Mouse (Mus musculus): ENCODE data around the gene Mettl26. TPM values are rescaled to one million over a fixed set of nuclear protein-coding genes. Genes with fewer than 3 reads are reported as not detected.

Gene Mettl26
- 56.3 TPM for polyA plus RNA-seq (2014; fragmentation: Illumina TruSeq; extraction: RNeasy Lipid Tissue Mini Kit (QIAGEN cat#74804); ENCODE audit: low read depth, low replicate concordance)

DNA sequence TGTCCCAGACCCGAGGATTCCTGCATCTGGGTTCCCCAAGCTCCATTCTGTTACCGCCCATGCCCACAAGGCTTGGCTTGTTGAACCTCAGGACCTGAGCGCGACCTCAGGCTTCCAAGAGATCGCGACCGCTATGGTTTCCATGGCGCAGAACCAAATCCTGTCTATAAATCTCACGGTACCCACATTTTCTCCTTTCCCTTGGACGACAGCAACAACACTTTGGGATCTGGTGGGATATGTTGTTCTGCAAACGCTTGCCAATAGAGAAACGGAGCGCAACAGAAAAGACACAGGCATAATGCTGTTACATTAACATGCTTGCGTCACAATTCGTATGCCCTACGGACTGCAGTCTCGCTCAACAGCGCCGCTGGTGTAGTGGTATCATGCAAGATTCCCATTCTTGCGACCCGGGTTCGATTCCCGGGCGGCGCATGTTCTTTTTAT is at the start of gene Mettl26:
Gene Mettl26, plus strand, starts transcription at position 354 of the 450 bp plus-strand sequence.

DNA sequence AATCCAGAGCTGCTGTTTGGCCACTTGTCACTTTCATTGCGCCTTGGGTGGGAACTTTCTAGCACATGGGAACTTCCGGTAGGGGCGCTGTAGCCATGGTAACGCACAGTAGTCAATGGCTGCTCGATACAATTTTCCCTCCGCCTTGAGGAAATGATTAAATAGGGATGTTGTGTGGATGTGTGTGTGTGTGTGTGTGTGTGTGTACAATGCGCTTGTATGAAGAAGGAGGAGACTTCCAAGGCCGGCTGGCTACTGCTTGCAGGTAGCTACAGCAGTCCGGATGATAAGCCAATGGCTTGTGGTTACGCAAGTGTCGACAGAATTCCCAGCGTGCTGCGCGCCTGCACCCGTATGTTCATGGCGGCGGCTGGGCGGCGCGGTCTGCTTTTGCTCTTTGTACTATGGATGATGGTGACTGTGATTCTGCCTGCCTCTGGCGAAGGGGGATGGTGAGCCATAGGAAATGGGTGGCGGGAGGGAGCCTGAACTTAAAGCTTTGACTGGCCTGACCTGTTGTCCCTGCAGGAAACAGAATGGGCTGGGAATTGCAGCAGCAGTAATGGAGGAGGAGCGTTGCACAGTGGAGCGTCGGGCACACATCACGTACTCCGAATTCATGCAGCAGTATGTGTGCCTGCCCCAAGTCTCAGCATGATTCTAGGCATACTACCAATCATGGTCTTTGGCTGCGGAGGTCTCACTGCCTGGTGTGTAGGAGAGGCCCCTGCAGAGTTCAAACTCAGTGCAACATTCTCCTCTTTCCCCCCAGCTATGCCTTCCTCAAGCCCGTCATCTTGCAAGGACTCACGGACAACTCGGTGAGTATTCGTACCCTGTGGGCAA is 45.9 kb upstream of the Mettl26 start, which contains the start of gene Jmjd8:
Gene Jmjd8, plus strand, starts transcription at position 156 of the 846 bp plus-strand sequence.

DNA sequence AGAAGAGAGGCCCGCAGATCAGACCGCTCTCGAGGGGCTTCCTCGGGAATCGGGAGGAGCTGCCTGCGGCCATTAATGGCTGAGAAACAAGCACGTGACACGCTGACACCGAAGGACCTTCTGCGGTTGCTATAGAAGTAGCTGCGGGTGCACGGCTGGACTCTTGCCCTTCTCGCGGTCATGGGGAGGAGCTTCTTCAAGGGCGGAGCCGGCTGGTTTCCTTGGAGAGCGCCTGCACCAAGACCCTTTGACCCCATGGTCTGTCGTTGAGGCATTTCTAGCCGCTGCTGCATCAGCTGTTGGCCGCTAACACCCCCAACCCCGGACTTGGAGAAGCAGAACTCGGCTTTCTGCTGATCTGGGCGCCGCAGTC is 41.6 kb upstream of the Mettl26 start, which contains the start of gene Stub1:
Gene Stub1, minus strand, starts transcription at position 114 of the 373 bp plus-strand sequence.

DNA sequence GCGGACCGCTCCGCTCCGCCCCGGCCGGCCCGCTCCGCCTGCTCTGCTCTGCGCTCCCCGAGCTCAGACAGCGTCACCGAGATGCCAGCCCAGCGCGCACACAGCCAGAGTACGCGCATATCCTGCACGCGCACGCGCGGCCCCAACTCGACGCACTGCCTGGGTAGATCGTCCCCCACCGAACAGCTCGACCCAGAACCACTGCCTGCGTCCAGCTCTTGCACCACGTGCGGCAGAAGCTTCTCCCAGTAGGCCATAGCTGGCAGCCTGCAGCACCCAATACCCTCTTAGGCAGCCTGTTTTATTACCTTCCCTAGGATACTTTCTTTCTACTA is 37.8 kb upstream of the Mettl26 start, which contains the start of gene Rhbdl1:
Gene Rhbdl1, minus strand, starts transcription at position 220 of the 335 bp plus-strand sequence.

DNA sequence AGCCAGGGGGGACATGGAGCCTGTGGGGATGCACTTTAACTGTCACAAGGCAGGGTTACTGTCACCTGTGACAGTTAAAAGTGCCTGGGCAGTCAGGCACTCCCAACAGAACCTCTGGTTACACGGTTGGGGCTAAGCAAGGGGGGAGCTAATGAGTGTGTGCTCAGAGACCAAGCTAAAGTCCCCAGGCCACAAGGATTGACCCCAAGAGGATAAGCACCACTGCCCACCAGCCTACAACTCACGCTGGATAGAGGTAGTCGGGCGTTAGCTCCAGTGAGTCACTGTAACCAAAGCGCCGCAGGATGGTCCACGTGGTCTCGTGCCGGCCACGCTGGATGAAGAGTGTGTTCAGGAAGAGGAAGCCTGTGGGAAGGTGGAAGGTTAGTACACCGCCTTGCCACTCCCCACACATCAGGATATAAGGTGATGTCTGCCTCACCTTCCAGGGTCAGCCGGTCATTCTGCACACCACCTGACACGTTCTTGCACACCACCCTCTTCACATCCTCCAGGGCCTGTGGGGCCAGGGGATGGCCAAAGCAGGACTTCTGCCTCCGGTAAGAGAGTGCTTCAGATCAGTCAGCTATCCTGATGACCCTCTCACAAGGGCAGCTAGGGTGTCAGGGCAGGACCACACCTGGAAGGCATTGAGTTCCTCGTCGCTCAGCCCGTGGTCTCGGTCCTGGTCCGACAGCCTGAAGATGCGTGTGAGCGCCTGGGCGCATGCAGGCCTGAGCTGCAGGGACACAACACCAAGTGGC is 33.6 kb upstream of the Mettl26 start, which contains the start of gene Gm20683:
Gene Gm20683, minus strand, starts transcription at position 647 of the 764 bp plus-strand sequence.

DNA sequence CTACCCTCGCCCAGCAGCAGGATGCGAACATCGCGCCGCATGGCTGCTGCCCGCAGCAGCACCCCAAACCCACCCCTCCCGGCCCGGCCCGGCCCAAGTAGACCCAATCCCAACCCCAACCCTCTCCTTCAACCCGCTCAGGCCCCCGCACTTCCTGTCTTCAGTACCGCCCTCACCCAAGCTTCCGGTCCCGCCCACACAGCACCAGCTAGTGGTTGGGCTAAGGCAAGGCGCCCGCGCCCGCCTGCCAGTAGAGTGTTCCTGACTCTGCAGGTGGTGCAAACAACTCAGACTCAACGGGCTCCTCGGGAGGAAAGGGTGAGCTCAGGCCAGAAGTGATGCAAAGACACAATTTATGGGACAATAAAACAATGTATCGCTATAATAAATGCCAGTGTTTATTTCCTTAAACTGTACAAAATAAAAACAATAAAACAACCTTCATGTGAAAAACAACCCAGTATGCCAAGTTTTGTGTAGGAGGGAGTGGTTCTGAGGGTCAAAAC is 30.4 kb upstream of the Mettl26 start, which contains the start of gene Rhot2:
Gene Rhot2, minus strand, starts transcription at position 456 of the 506 bp plus-strand sequence.

DNA sequence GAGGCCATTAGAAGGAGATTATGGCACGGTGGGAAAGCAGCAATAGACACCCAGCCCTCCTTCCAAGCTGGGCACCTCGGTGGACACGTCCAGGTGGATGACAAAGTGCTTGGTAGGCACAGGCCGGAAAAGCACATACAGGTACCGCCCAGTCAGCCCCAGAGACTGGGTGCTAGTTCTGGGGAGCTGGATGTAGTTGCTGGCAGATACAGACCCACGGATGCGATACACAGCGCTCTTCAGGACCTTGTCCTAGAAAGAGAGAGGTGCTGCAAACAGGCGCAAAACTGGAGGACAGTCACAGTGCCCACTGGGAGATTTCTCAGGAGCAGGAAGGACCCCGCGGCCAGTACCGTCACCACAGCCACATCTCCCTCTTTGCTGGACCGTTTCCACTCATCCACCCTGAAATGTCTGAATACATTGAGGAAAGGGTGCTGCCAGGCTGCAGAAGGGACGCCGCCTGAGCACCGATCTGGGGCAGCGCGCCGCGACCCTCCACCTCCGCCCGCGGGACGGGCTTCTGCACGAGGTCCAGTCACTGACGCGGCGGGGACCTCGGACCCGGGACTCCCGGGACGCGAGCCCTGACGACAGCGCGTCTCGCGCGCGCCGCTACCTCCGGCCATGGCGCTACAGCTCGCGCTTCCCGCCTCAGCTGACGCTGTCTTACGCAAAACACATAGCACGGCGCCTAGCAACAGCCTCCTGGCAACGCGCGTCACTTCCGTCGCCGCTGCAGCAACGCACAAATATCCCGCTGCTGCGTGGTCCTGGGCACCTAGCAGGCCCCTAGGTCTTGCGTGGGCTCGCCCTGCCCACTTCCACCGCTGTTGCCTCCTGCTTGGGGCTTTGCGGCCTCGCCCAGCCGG is 13.8 kb upstream of the Mettl26 start, which contains the start of gene Wdr90:
Gene Wdr90, minus strand, starts transcription at position 670 of the 872 bp plus-strand sequence.

DNA sequence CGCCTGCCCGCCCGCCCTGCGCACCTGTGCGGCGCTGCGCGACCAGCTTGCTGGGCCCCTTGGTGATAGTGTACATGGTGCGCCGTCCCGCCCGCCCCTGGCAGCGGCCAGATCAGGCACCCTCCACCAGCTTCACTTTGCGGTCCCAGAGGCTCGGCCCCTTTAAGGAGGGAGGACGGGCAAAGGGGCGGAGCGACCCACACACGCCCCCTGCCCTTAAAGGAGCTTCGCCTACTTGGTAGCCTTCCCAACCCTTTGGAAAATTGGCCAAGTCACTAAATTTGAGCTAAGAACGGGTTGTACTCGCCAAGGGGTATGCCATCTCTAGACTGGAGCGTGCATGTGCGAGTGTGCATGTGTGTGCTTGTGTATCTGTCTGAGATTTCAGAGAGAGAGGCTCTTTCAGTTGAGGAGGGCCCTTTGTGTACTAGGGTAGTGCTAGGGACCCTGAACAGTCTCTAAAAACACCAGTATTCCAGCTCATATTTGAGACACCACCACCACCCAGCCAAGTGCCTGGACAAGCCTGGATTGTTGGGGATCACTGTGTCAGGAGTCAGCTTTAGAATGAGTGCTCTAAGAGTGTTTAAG is 6.2 kb upstream of the Mettl26 start, which contains the start of gene Mcrip2:
Gene Mcrip2, minus strand, starts transcription at position 164 of the 591 bp plus-strand sequence.

DNA sequence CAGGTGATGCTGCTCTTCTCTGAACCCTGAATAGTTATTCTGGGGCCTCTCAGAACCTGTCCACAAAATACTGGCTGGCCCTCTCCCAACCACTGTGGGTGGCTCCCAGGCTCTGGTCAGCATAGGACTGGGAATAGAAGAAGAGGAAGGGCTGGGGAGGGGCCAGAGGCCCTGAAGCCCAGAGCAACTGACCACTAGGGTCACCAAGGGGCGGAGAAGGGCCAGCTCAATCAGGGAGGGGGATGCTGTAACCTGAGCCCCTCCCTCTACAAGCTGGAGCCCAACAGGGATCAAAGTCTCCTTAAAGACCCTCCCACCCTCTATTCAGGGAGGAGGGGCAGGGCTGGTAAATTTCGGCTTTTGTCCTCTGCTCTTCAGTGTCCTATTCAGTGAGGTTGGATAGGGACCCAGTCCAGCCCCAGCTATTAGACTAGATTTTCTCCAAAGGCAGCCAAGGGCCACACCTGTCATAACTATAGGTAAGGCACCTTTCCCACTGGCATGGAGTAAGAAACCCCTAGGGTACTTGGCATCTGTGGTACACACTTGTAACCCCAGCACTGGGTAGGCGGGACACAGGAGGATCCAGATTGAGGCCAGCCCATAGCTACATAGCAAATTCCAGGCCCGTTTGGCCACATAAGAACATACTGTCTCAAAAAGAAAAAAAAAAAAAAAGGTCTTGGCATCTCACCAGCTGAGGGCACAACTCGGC is 5.5 kb downstream of the Mettl26 start, which contains the start of gene Wfikkn1:
Gene Wfikkn1, minus strand, starts transcription at position 663 of the 715 bp plus-strand sequence.

DNA sequence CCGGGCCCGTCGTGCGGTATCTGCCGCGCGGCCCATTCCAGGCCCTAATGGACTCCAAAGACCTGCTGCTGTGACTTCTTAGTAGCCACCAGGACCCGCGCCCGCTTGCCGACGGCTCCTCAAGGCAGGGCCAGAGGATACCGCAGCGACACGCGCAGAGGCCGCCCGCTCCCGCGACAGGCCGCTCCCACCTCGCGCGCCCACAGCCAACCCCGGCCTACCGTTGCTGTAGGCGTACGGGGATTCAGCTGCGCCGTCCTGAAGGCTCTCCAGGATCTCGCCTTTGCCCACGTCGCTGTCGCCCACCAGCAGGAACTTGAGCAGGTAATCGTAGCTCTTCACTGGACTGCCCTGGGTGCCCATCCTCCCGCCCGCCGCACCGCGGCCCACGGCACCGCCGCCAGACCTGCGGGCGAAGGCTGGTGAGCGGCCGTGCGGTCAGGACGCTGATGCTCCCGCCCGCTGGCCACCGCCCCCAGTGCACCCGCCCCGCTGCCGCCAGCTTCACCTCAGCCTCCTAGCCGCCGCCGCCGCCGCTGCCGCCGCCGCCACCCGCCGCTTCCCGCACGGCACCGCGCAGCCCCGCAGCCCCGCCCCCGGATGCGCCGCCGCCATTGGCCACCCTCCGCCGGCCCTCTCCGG is 44.4 kb downstream of the Mettl26 start, which contains the start of gene Rab40c:
Gene Rab40c, minus strand, starts transcription at position 584 of the 642 bp plus-strand sequence.

Other genes with a start within 250 kb of the Mettl26 start
- gene Gng13, start 157.9 kb upstream of the Mettl26 start, polyA plus RNA-seq (2014; fragmentation: Illumina TruSeq; extraction: RNeasy Lipid Tissue Mini Kit (QIAGEN cat#74804); ENCODE audit: low read depth, low replicate concordance): not detected
- not detected for gene Chtf18, start 147.7 kb upstream of the Mettl26 start, polyA plus RNA-seq (2014; fragmentation: Illumina TruSeq; extraction: RNeasy Lipid Tissue Mini Kit (QIAGEN cat#74804); ENCODE audit: low read depth, low replicate concordance)
- not detected for gene Rpusd1, start 147.4 kb upstream of the Mettl26 start, polyA plus RNA-seq (2014; fragmentation: Illumina TruSeq; extraction: RNeasy Lipid Tissue Mini Kit (QIAGEN cat#74804); ENCODE audit: low read depth, low replicate concordance)
- not detected for gene Mslnl, start 139.0 kb upstream of the Mettl26 start, polyA plus RNA-seq (2014; fragmentation: Illumina TruSeq; extraction: RNeasy Lipid Tissue Mini Kit (QIAGEN cat#74804); ENCODE audit: low read depth, low replicate concordance)
- gene Msln, start 120.7 kb upstream of the Mettl26 start, polyA plus RNA-seq (2014; fragmentation: Illumina TruSeq; extraction: RNeasy Lipid Tissue Mini Kit (QIAGEN cat#74804); ENCODE audit: low read depth, low replicate concordance): not detected
- gene Narfl, start 101.3 kb upstream of the Mettl26 start, polyA plus RNA-seq (2014; fragmentation: Illumina TruSeq; extraction: RNeasy Lipid Tissue Mini Kit (QIAGEN cat#74804); ENCODE audit: low read depth, low replicate concordance): 2.3 TPM
- gene Haghl, start 89.4 kb upstream of the Mettl26 start, polyA plus RNA-seq (2014; fragmentation: Illumina TruSeq; extraction: RNeasy Lipid Tissue Mini Kit (QIAGEN cat#74804); ENCODE audit: low read depth, low replicate concordance): not detected
- not detected for gene Ccdc78, start 88.5 kb upstream of the Mettl26 start, polyA plus RNA-seq (2014; fragmentation: Illumina TruSeq; extraction: RNeasy Lipid Tissue Mini Kit (QIAGEN cat#74804); ENCODE audit: low read depth, low replicate concordance)
- gene Fam173a, start 82.2 kb upstream of the Mettl26 start, polyA plus RNA-seq (2014; fragmentation: Illumina TruSeq; extraction: RNeasy Lipid Tissue Mini Kit (QIAGEN cat#74804); ENCODE audit: low read depth, low replicate concordance): not detected
- not detected for gene AC134908.4, start 79.4 kb upstream of the Mettl26 start, polyA plus RNA-seq (2014; fragmentation: Illumina TruSeq; extraction: RNeasy Lipid Tissue Mini Kit (QIAGEN cat#74804); ENCODE audit: low read depth, low replicate concordance)
- gene Metrn, start 77.9 kb upstream of the Mettl26 start, polyA plus RNA-seq (2014; fragmentation: Illumina TruSeq; extraction: RNeasy Lipid Tissue Mini Kit (QIAGEN cat#74804); ENCODE audit: low read depth, low replicate concordance): 0.16 TPM
- gene Fbxl16, start 66.0 kb upstream of the Mettl26 start, polyA plus RNA-seq (2014; fragmentation: Illumina TruSeq; extraction: RNeasy Lipid Tissue Mini Kit (QIAGEN cat#74804); ENCODE audit: low read depth, low replicate concordance): 0.77 TPM
- gene Wdr24, start 51.4 kb upstream of the Mettl26 start, polyA plus RNA-seq (2014; fragmentation: Illumina TruSeq; extraction: RNeasy Lipid Tissue Mini Kit (QIAGEN cat#74804); ENCODE audit: low read depth, low replicate concordance): not detected
- 2.4 TPM for gene Jmjd8, start 46.2 kb upstream of the Mettl26 start, polyA plus RNA-seq (2014; fragmentation: Illumina TruSeq; extraction: RNeasy Lipid Tissue Mini Kit (QIAGEN cat#74804); ENCODE audit: low read depth, low replicate concordance)
- gene Stub1, start 41.7 kb upstream of the Mettl26 start, polyA plus RNA-seq (2014; fragmentation: Illumina TruSeq; extraction: RNeasy Lipid Tissue Mini Kit (QIAGEN cat#74804); ENCODE audit: low read depth, low replicate concordance): 5.1 TPM
- gene Rhbdl1, start 37.8 kb upstream of the Mettl26 start, polyA plus RNA-seq (2014; fragmentation: Illumina TruSeq; extraction: RNeasy Lipid Tissue Mini Kit (QIAGEN cat#74804); ENCODE audit: low read depth, low replicate concordance): not detected
- gene Gm20683, start 33.3 kb upstream of the Mettl26 start, polyA plus RNA-seq (2014; fragmentation: Illumina TruSeq; extraction: RNeasy Lipid Tissue Mini Kit (QIAGEN cat#74804); ENCODE audit: low read depth, low replicate concordance): not detected
- gene Rhot2, start 30.2 kb upstream of the Mettl26 start, polyA plus RNA-seq (2014; fragmentation: Illumina TruSeq; extraction: RNeasy Lipid Tissue Mini Kit (QIAGEN cat#74804); ENCODE audit: low read depth, low replicate concordance): 13.8 TPM
- 1.2 TPM for gene Wdr90, start 13.6 kb upstream of the Mettl26 start, polyA plus RNA-seq (2014; fragmentation: Illumina TruSeq; extraction: RNeasy Lipid Tissue Mini Kit (QIAGEN cat#74804); ENCODE audit: low read depth, low replicate concordance)
- gene Mcrip2, start 6.3 kb upstream of the Mettl26 start, polyA plus RNA-seq (2014; fragmentation: Illumina TruSeq; extraction: RNeasy Lipid Tissue Mini Kit (QIAGEN cat#74804); ENCODE audit: low read depth, low replicate concordance): 2.5 TPM
- gene Wfikkn1, start 5.8 kb downstream of the Mettl26 start, polyA plus RNA-seq (2014; fragmentation: Illumina TruSeq; extraction: RNeasy Lipid Tissue Mini Kit (QIAGEN cat#74804); ENCODE audit: low read depth, low replicate concordance): not detected
- 0.69 TPM for gene Rab40c, start 44.7 kb downstream of the Mettl26 start, polyA plus RNA-seq (2014; fragmentation: Illumina TruSeq; extraction: RNeasy Lipid Tissue Mini Kit (QIAGEN cat#74804); ENCODE audit: low read depth, low replicate concordance)
- 56.6 TPM for gene Pigq, start 69.9 kb downstream of the Mettl26 start, polyA plus RNA-seq (2014; fragmentation: Illumina TruSeq; extraction: RNeasy Lipid Tissue Mini Kit (QIAGEN cat#74804); ENCODE audit: low read depth, low replicate concordance)
- 1.2 TPM for gene Nhlrc4, start 69.9 kb downstream of the Mettl26 start, polyA plus RNA-seq (2014; fragmentation: Illumina TruSeq; extraction: RNeasy Lipid Tissue Mini Kit (QIAGEN cat#74804); ENCODE audit: low read depth, low replicate concordance)
- gene A930017K11Rik, start 77.5 kb downstream of the Mettl26 start, polyA plus RNA-seq (2014; fragmentation: Illumina TruSeq; extraction: RNeasy Lipid Tissue Mini Kit (QIAGEN cat#74804); ENCODE audit: low read depth, low replicate concordance): not detected
- gene Capn15, start 110.7 kb downstream of the Mettl26 start, polyA plus RNA-seq (2014; fragmentation: Illumina TruSeq; extraction: RNeasy Lipid Tissue Mini Kit (QIAGEN cat#74804); ENCODE audit: low read depth, low replicate concordance): 0.69 TPM
- gene Rab11fip3, start 194.5 kb downstream of the Mettl26 start, polyA plus RNA-seq (2014; fragmentation: Illumina TruSeq; extraction: RNeasy Lipid Tissue Mini Kit (QIAGEN cat#74804); ENCODE audit: low read depth, low replicate concordance): 25.0 TPM
- 51.9 TPM for gene Decr2, start 215.3 kb downstream of the Mettl26 start, polyA plus RNA-seq (2014; fragmentation: Illumina TruSeq; extraction: RNeasy Lipid Tissue Mini Kit (QIAGEN cat#74804); ENCODE audit: low read depth, low replicate concordance)
- gene Nme4, start 220.5 kb downstream of the Mettl26 start, polyA plus RNA-seq (2014; fragmentation: Illumina TruSeq; extraction: RNeasy Lipid Tissue Mini Kit (QIAGEN cat#74804); ENCODE audit: low read depth, low replicate concordance): 0.85 TPM
- 19.8 TPM for gene Tmem8, start 238.2 kb downstream of the Mettl26 start, polyA plus RNA-seq (2014; fragmentation: Illumina TruSeq; extraction: RNeasy Lipid Tissue Mini Kit (QIAGEN cat#74804); ENCODE audit: low read depth, low replicate concordance)
- 10.4 TPM for gene Mrpl28, start 248.4 kb downstream of the Mettl26 start, polyA plus RNA-seq (2014; fragmentation: Illumina TruSeq; extraction: RNeasy Lipid Tissue Mini Kit (QIAGEN cat#74804); ENCODE audit: low read depth, low replicate concordance)

Data from kidney, adult 10 weeks (tissue).